Mouse (Mus musculus) heart, adult 2 months (tissue): ENCODE results near the gene Exoc7.

ENCODE experiments used
- EP300 ChIP-seq: fragments of 200-500 bp; IDR thresholded peaks from 2 replicates; pipeline ENCODE4 v1.6.1; 2011; ENCODE audit warnings: low read depth, low read length, control low read depth; ENCODE audit not compliant: insufficient read depth
- POLR2A ChIP-seq: fragments of 200-500 bp; IDR thresholded peaks from 2 replicates; pipeline ENCODE4 v1.6.1; 2011; ENCODE audit warnings: mild to moderate bottlenecking, low read depth, low read length, control low read depth; ENCODE audit not compliant: insufficient read depth

DNA sequence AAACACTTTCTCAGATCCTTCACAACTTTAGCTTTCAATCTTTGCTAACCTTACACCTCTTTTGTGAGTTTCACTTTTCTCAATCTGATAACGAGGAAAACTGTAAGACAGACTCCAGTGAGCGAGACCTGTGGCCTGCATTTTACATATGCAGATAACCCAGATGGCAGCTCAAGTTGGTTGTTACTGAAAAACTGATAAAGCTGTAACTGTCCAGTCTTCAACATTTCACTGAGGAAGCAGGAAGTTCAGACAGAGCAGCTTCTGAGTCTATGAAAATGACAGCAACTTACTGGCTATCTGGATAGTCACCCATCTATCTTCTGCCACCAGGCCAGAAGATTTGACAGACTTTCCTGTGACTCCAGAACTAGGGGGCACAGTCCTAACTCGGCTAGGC lies 2.6 kb upstream of the Exoc7 start:
- TF ChIP-seq EP300 (no peak), POLR2A (no peak)
